Mouse (Mus musculus) C2C12 (cell line): ENCODE results near the gene Angptl6.

Experiments used
- CEBPB ChIP-seq: IDR thresholded peaks from one replicate; pipeline ENCODE4 v1.6.1; 2011; ENCODE audit warnings: low read depth, mild to moderate bottlenecking, control low read depth, moderate library complexity
- CTCF ChIP-seq: IDR thresholded peaks from one replicate; pipeline ENCODE4 v1.5.1; 2011; ENCODE audit not compliant: control insufficient read depth, insufficient read depth, insufficient read length
- FOSL1 ChIP-seq: IDR thresholded peaks from one replicate; pipeline ENCODE4 v1.8.0; 2011; ENCODE audit warnings: mild to moderate bottlenecking, low read length; ENCODE audit not compliant: poor library complexity, insufficient read depth, severe bottlenecking
- MAX ChIP-seq: IDR thresholded peaks from one replicate; pipeline ENCODE4 v1.6.1; 2011; ENCODE audit warnings: mild to moderate bottlenecking, control low read depth
- MYOD1 ChIP-seq: IDR thresholded peaks from one replicate; pipeline ENCODE4 v1.6.1; 2011; ENCODE audit warnings: low read depth; ENCODE audit not compliant: control insufficient read depth, insufficient read length
- MYOG ChIP-seq: IDR thresholded peaks from one replicate; pipeline ENCODE4 v1.6.1; 2011; ENCODE audit not compliant: control insufficient read depth, insufficient read length; ENCODE audit errors: extremely low read depth
- USF1 ChIP-seq: IDR thresholded peaks from one replicate; pipeline ENCODE4 v1.6.1; 2011; ENCODE audit warnings: low read depth, mild to moderate bottlenecking, control low read depth, moderate library complexity

DNA sequence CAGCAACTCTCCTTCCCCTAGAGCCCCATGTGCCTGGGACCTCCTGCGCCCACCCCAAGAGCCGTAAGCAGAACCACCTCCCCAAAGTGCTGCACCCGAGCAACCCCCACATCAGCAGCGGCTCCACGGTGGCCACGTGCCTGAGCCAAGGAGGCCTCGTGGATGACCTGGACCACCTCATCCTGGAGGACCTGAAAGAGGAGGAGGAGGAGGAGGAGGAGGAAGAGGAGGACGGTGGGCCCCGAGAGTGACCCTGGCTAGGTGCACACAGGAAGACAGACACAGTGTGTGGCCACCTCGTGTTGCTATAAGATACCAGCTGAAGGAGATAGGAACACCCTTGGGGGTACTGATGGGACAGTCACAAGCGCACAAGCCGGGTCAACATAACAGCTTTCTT lies 6.0 kb downstream of the Angptl6 start:
- TF ChIP-seq MYOG: no peak
- no peak for TF ChIP-seq CTCF
- no peak for TF ChIP-seq MAX
- TF ChIP-seq MYOD1: no peak
- TF ChIP-seq USF1: no peak
- TF ChIP-seq CEBPB: no peak
- no peak for TF ChIP-seq FOSL1
